Mouse (Mus musculus) heart, postnatal 10 days (tissue): ENCODE measurements around the gene Gm20547. TPM values are rescaled to one million over a fixed set of nuclear protein-coding genes. Genes with fewer than 3 reads are reported as not detected.

Experiments used
- DNase-seq, 2 experiments: peaks; one replicate each; pipeline ENCODE4 v3.0.0; 2021
- intact Hi-C: fragments of 180-260 bp; cut with DNase I; formaldehyde crosslinking; loops from one replicate; pipeline ENCODE4 v1.15.1; 2025
- total RNA-seq, 2 experiments: library from RNA; stranded (reverse); gene quantifications; 2 replicates each; pipeline ENCODE4 v1.2.3; 2021

The Gm20547 gene
- total RNA-seq, 2 experiments from 2014 or later = not detected

GRCm38 (mm10) chr17:34897373-34898159 is 15.7 kb upstream of the Gm20547 start:
- DNase-seq = peak; percentile 45 to 58
- intact Hi-C loops = no loop called here

- intact Hi-C loops = no loop called here
These were observed 14.5 kb upstream of the Gm20547 start for GRCm38 (mm10) chr17:34896366-34896765.

GRCm38 (mm10) chr17:34895724-34896123 is 13.9 kb upstream of the Gm20547 start:
- intact Hi-C loops = no loop called here
- no peak for DNase-seq

More at GRCm38 (mm10) chr17:34896366-34896765, 14.5 kb upstream of the Gm20547 start:
- no peak for DNase-seq

GRCm38 (mm10) chr17:34894801-34895530 is 13.1 kb upstream of the Gm20547 start:
- intact Hi-C loops = no loop called here

GRCm38 (mm10) chr17:34894074-34894597 is 12.3 kb upstream of the Gm20547 start:
- intact Hi-C loops = no loop called here
- DNase-seq = peak; percentile 94 to 96

More at GRCm38 (mm10) chr17:34894801-34895530, 13.1 kb upstream of the Gm20547 start:
- DNase-seq = peak; percentile 59 to 65

- DNase-seq = no peak
- intact Hi-C loops = loop anchor here (2.0 kb wide), 1 partner anchor 36 kb away; no protein-coding TSS in a partner anchor
These were observed 11.4 kb upstream of the Gm20547 start for GRCm38 (mm10) chr17:34893072-34893824.

GRCm38 (mm10) chr17:34891377-34891776 is 9.5 kb upstream of the Gm20547 start:
- intact Hi-C loops = no loop called here

GRCm38 (mm10) chr17:34890074-34890743 is 8.4 kb upstream of the Gm20547 start:
- intact Hi-C loops = no loop called here
- DNase-seq = no peak

More at GRCm38 (mm10) chr17:34891377-34891776, 9.5 kb upstream of the Gm20547 start:
- DNase-seq = no peak

GRCm38 (mm10) chr17:34887942-34888341 is 6.1 kb upstream of the Gm20547 start:
- intact Hi-C loops = no loop called here
- DNase-seq = no peak

- intact Hi-C loops = no loop called here
- no peak for DNase-seq
These were observed 3.8 kb upstream of the Gm20547 start for GRCm38 (mm10) chr17:34885615-34886014.

- intact Hi-C loops = no loop called here
- no peak for DNase-seq
These were observed 2.9 kb upstream of the Gm20547 start for GRCm38 (mm10) chr17:34884704-34885103.

- DNase-seq = no peak
- intact Hi-C loops = no loop called here
These were observed 1.5 kb upstream of the Gm20547 start for GRCm38 (mm10) chr17:34883332-34883731.

- DNase-seq = no peak
- intact Hi-C loops = no loop called here
These were observed 676 bp downstream of the Gm20547 start for GRCm38 (mm10) chr17:34881166-34881565.

- intact Hi-C loops = no loop called here
These were observed 2.4 kb downstream of the Gm20547 start, which contains the start of gene Zbtb12 for GRCm38 (mm10) chr17:34879336-34879879. Gene Zbtb12 (plus strand): TSS chr17:34879483.

GRCm38 (mm10) chr17:34874321-34874720 is 7.5 kb downstream of the Gm20547 start:
- intact Hi-C loops = no loop called here
- DNase-seq = no peak

More at GRCm38 (mm10) chr17:34879336-34879879, 2.4 kb downstream of the Gm20547 start, which contains the start of gene Zbtb12:
- no peak for DNase-seq

- DNase-seq = no peak
- intact Hi-C loops = no loop called here
These were observed 15.9 kb downstream of the Gm20547 start for GRCm38 (mm10) chr17:34865981-34866380.

- intact Hi-C loops = no loop called here
- no peak for DNase-seq
These were observed 19.3 kb downstream of the Gm20547 start, which contains the start of gene Cfb for GRCm38 (mm10) chr17:34862416-34863081. Gene Cfb (minus strand): TSS chr17:34862518.

- intact Hi-C loops = no loop called here
These were observed 20.0 kb downstream of the Gm20547 start for GRCm38 (mm10) chr17:34861704-34862415.

More at GRCm38 (mm10) chr17:34861704-34862415, 20.0 kb downstream of the Gm20547 start:
- DNase-seq = no peak
